Mouse (Mus musculus) erythroid progenitor cell, adult 5-6 weeks (primary cell): ENCODE data around the gene Olfr1164. TPM values are rescaled to one million over a fixed set of nuclear protein-coding genes. Genes with fewer than 3 reads are reported as not detected.

Source experiments
- ATAC-seq: replicated peaks from 2 replicates; pipeline ENCODE4 v1.8.0; 2016; ENCODE audit warnings: moderate number of reproducible peaks, mild to moderate bottlenecking, moderate TSS enrichment, inconsistent platforms; ENCODE audit not compliant: poor library complexity, low FRiP score, severe bottlenecking
- total RNA-seq, 2 experiments: library from RNA; stranded (forward) in 1 of 2; stranded (reverse) in 1 of 2; fragments of 150-400 nt in 1 of 2; fragments of 186-747, 209-891 nt in 1 of 2; gene quantifications; 2 replicates each; pipeline versions ENCODE4 v1.2.3 to v1.2.4; 2015 to 2017; ENCODE audit warnings: low replicate concordance in 2 of 2

Gene Olfr1164
- not detected in 2 replicates for total RNA-seq (2015; ENCODE audit: low replicate concordance)
- not detected in 2 replicates for total RNA-seq (2017; ENCODE audit: low replicate concordance)

DNA sequence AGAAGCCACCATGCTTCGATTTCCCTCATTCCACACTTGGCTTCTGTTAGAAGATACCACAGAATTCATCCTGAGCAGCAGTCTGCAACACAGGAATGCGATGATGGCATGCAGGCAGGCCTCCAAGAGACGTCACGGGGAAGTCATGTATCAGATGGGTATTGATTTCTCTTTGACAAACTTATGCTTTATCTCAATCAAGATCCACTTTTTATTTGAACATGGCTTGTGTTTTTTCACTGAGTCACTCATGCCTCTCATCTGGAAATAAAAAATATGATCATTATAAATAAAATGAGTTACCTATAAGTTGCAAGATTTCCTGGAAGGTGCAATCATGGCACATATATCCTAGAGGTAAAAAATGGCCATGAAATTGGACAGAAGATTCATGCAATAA is at the start of gene Olfr1164:
Gene Olfr1164 (minus strand): TSS at position 101 of the 400 bp plus-strand sequence.
- no peak for ATAC-seq

DNA sequence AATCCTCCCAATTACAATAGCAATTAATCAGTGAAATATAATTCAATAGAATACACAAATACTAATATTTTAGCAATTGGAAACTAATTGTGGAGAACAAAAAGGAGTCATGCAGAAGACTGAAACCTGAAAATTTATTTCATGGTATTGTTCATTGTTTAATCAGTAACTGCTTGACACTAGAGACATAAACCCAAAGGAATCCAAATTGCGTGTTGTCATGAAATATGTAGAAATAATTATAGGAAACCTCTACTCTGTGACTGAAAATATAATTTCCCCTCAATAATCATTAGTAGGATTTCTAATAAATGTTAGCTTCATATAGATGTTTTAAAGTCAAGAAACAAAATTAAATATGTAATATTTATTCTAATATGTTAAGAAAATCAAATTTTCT is 34.4 kb upstream of the Olfr1164 start, which contains the start of gene Olfr1166:
Gene Olfr1166 (minus strand): TSS at position 101 of the 400 bp plus-strand sequence.
- no peak for ATAC-seq

DNA sequence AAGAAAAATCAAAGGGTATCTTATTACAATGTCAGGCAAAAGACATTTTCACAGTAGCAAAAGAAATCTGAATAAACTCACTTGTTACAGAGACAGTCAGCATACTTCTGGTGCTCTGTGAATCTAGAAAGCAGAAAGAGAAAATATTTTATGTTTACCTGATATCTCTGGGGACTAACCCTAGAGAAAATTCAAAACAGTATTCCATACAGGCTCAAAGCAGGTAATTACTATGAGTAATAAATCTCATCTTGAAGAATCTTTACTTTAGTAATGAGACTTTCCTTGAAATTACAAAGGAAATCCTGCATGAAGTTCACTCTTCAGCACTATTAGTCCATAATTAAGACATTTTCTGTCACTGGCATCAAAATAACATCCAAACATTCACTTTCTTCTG is 22.0 kb downstream of the Olfr1164 start, which contains the start of gene Olfr1163:
Gene Olfr1163 (minus strand): TSS at position 101 of the 400 bp plus-strand sequence.
- ATAC-seq: no peak

DNA sequence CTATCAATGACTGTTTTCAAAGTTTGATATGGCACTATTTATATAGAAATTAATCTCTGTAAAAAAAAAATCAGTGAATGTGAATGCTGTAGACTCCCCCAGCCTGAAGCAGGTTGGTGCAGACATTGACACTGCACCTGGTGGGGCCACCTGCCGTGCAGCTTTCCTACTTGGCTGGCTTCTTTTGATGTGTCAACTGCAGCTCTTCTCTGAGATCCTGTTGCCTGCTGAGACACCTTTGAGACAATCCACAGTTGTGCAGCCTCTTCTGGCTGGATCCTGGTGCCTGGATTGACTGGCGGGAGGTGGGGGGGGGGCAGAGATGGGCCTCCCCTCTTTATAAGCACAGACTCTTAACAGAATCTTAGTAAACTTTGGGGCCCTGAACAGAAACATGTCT is 30.2 kb downstream of the Olfr1164 start:
- no peak for ATAC-seq

DNA sequence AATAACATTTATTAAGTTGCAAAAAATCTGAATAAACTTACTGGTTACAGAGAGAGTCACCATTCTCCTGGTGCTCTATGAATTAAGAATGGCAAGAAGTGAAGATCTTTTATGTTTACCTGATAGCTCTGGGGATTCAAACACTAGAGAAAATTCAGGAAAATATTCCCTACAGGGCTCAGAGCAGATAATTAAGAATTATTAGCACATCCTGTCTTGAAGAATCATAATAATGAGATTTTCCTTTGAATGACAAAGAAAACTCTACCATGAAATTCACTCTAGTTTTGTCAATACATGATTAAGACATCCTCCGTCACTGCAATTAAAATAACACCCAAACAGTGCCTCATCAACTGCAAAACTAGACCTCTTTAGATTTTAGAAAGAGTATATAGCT is 42.7 kb downstream of the Olfr1164 start, which contains the start of gene Olfr1162:
Gene Olfr1162 (minus strand): TSS at position 101 of the 400 bp plus-strand sequence.
- no peak for ATAC-seq

Other genes with a start within 250 kb of the Olfr1164 start
- not detected in 2 replicates for gene Olfr1150-ps1, start 250.0 kb downstream of the Olfr1164 start, total RNA-seq (2015; ENCODE audit: low replicate concordance)
- gene Olfr1150-ps1, start 250.0 kb downstream of the Olfr1164 start, total RNA-seq (2017; ENCODE audit: low replicate concordance): not detected in 2 replicates
- gene Olfr1151, start 238.1 kb downstream of the Olfr1164 start, total RNA-seq (2015; ENCODE audit: low replicate concordance): not detected in 2 replicates
- gene Olfr1151, start 238.1 kb downstream of the Olfr1164 start, total RNA-seq (2017; ENCODE audit: low replicate concordance): not detected in 2 replicates
- not detected in 2 replicates for gene Olfr1152, start 227.5 kb downstream of the Olfr1164 start, total RNA-seq (2015; ENCODE audit: low replicate concordance)
- not detected in 2 replicates for gene Olfr1152, start 227.5 kb downstream of the Olfr1164 start, total RNA-seq (2017; ENCODE audit: low replicate concordance)
- not detected in 2 replicates for gene Olfr1153, start 199.0 kb downstream of the Olfr1164 start, total RNA-seq (2015; ENCODE audit: low replicate concordance)
- gene Olfr1153, start 199.0 kb downstream of the Olfr1164 start, total RNA-seq (2017; ENCODE audit: low replicate concordance): not detected in 2 replicates
- gene Olfr1154, start 188.8 kb downstream of the Olfr1164 start, total RNA-seq (2015; ENCODE audit: low replicate concordance): not detected in 2 replicates
- gene Olfr1154, start 188.8 kb downstream of the Olfr1164 start, total RNA-seq (2017; ENCODE audit: low replicate concordance): not detected in 2 replicates
- gene Olfr1155, start 148.8 kb downstream of the Olfr1164 start, total RNA-seq (2015; ENCODE audit: low replicate concordance): not detected in 2 replicates
- gene Olfr1155, start 148.8 kb downstream of the Olfr1164 start, total RNA-seq (2017; ENCODE audit: low replicate concordance): not detected in 2 replicates
- not detected in 2 replicates for gene Olfr1156, start 140.9 kb downstream of the Olfr1164 start, total RNA-seq (2015; ENCODE audit: low replicate concordance)
- gene Olfr1156, start 140.9 kb downstream of the Olfr1164 start, total RNA-seq (2017; ENCODE audit: low replicate concordance): not detected in 2 replicates
- gene Olfr1157, start 125.7 kb downstream of the Olfr1164 start, total RNA-seq (2015; ENCODE audit: low replicate concordance): not detected in 2 replicates
- not detected in 2 replicates for gene Olfr1157, start 125.7 kb downstream of the Olfr1164 start, total RNA-seq (2017; ENCODE audit: low replicate concordance)
- gene Olfr74, start 119.3 kb downstream of the Olfr1164 start, total RNA-seq (2015; ENCODE audit: low replicate concordance): not detected in 2 replicates
- not detected in 2 replicates for gene Olfr74, start 119.3 kb downstream of the Olfr1164 start, total RNA-seq (2017; ENCODE audit: low replicate concordance)
- not detected in 2 replicates for gene Olfr1158, start 103.9 kb downstream of the Olfr1164 start, total RNA-seq (2015; ENCODE audit: low replicate concordance)
- not detected in 2 replicates for gene Olfr1158, start 103.9 kb downstream of the Olfr1164 start, total RNA-seq (2017; ENCODE audit: low replicate concordance)
- not detected in 2 replicates for gene Olfr1160, start 85.7 kb downstream of the Olfr1164 start, total RNA-seq (2015; ENCODE audit: low replicate concordance)
- not detected in 2 replicates for gene Olfr1160, start 85.7 kb downstream of the Olfr1164 start, total RNA-seq (2017; ENCODE audit: low replicate concordance)
- gene Olfr1161, start 71.2 kb downstream of the Olfr1164 start, total RNA-seq (2015; ENCODE audit: low replicate concordance): not detected in 2 replicates
- gene Olfr1161, start 71.2 kb downstream of the Olfr1164 start, total RNA-seq (2017; ENCODE audit: low replicate concordance): not detected in 2 replicates
- not detected in 2 replicates for gene Olfr73, start 56.3 kb downstream of the Olfr1164 start, total RNA-seq (2015; ENCODE audit: low replicate concordance)
- not detected in 2 replicates for gene Olfr73, start 56.3 kb downstream of the Olfr1164 start, total RNA-seq (2017; ENCODE audit: low replicate concordance)
- gene Olfr1162, start 42.8 kb downstream of the Olfr1164 start, total RNA-seq (2015; ENCODE audit: low replicate concordance): not detected in 2 replicates
- not detected in 2 replicates for gene Olfr1162, start 42.8 kb downstream of the Olfr1164 start, total RNA-seq (2017; ENCODE audit: low replicate concordance)
- gene Olfr1163, start 22.1 kb downstream of the Olfr1164 start, total RNA-seq (2015; ENCODE audit: low replicate concordance): not detected in 2 replicates
- not detected in 2 replicates for gene Olfr1163, start 22.1 kb downstream of the Olfr1164 start, total RNA-seq (2017; ENCODE audit: low replicate concordance)
- not detected in 2 replicates for gene Olfr1166, start 34.3 kb upstream of the Olfr1164 start, total RNA-seq (2015; ENCODE audit: low replicate concordance)
- not detected in 2 replicates for gene Olfr1166, start 34.3 kb upstream of the Olfr1164 start, total RNA-seq (2017; ENCODE audit: low replicate concordance)
- gene Olfr1167, start 61.2 kb upstream of the Olfr1164 start, total RNA-seq (2015; ENCODE audit: low replicate concordance): not detected in 2 replicates
- not detected in 2 replicates for gene Olfr1167, start 61.2 kb upstream of the Olfr1164 start, total RNA-seq (2017; ENCODE audit: low replicate concordance)
- not detected in 2 replicates for gene Olfr1168, start 87.9 kb upstream of the Olfr1164 start, total RNA-seq (2015; ENCODE audit: low replicate concordance)
- not detected in 2 replicates for gene Olfr1168, start 87.9 kb upstream of the Olfr1164 start, total RNA-seq (2017; ENCODE audit: low replicate concordance)
- not detected in 2 replicates for gene Olfr1170, start 134.4 kb upstream of the Olfr1164 start, total RNA-seq (2015; ENCODE audit: low replicate concordance)
- not detected in 2 replicates for gene Olfr1170, start 134.4 kb upstream of the Olfr1164 start, total RNA-seq (2017; ENCODE audit: low replicate concordance)
- not detected in 2 replicates for gene Olfr1173, start 185.9 kb upstream of the Olfr1164 start, total RNA-seq (2015; ENCODE audit: low replicate concordance)
- gene Olfr1173, start 185.9 kb upstream of the Olfr1164 start, total RNA-seq (2017; ENCODE audit: low replicate concordance): not detected in 2 replicates
- not detected in 2 replicates for gene Olfr1174-ps, start 221.2 kb upstream of the Olfr1164 start, total RNA-seq (2015; ENCODE audit: low replicate concordance)
- not detected in 2 replicates for gene Olfr1174-ps, start 221.2 kb upstream of the Olfr1164 start, total RNA-seq (2017; ENCODE audit: low replicate concordance)
- gene Olfr1175-ps, start 233.2 kb upstream of the Olfr1164 start, total RNA-seq (2015; ENCODE audit: low replicate concordance): not detected in 2 replicates
- gene Olfr1175-ps, start 233.2 kb upstream of the Olfr1164 start, total RNA-seq (2017; ENCODE audit: low replicate concordance): not detected in 2 replicates
- not detected in 2 replicates for gene Olfr1176, start 242.8 kb upstream of the Olfr1164 start, total RNA-seq (2015; ENCODE audit: low replicate concordance)
- gene Olfr1176, start 242.8 kb upstream of the Olfr1164 start, total RNA-seq (2017; ENCODE audit: low replicate concordance): not detected in 2 replicates